ENCODE assay signal across 9 mouse cellular contexts in genomic region chr13:107923129-107924114, GRCm38 (mm10).
A peak's percentile ranks its signal among the peaks of the same experiment; 100 is the strongest.
DNase-seq lines count a peak whose midpoint lies in the region; ATAC-seq lines count a peak whose summit lies in the region.
"Had no signal": no experiment of that assay in that cellular context is flagged by ENCODE, and none has a peak within 500 bp of the region (broad histone marks: within the 10 kb centered on the region; RNA-seq: fewer than 3 reads in every experiment).

No protein-coding gene starts in this region.

- peak; percentile 79 for DNase-seq in heart, embryonic 10.5 days (ENCODE audit: low spot score)
- no peak for DNase-seq in heart, postnatal 25 days (ENCODE audit: low spot score)
- peak; percentile 76 for DNase-seq in NIH3T3 (ENCODE audit: low read depth)
- DNase-seq in embryonic facial prominence, embryonic 10.5 days (ENCODE audit: low spot score) = no peak
- no peak for DNase-seq in testis, postnatal 14 days (ENCODE audit: low spot score)

- H3K9ac ChIP-seq in heart, embryonic 14.5 days (ENCODE audit: low read length) = no peak overlapping the region
- H3K9ac ChIP-seq in neural tube, embryonic 14.5 days (replicated peaks; ENCODE audit: low read depth, low read length) = no peak overlapping the region

- intact Hi-C loops in heart, postnatal 25 days (cut with DNase I) = no loop called here

- H3K27me3 ChIP-seq in heart, embryonic 10.5 days (ENCODE audit: insufficient read depth, poor library complexity, severe bottlenecking) = peaks cover 53% of the 10 kb centered on the region
- H3K27me3 ChIP-seq in embryonic facial prominence, embryonic 10.5 days (replicated peaks; ENCODE audit: low read depth, poor library complexity, severe bottlenecking) = no peaks in the 10 kb centered on the region
- peaks cover 42% of the 10 kb centered on the region for H3K27me3 ChIP-seq in heart, embryonic 14.5 days (ENCODE audit: control insufficient read depth, insufficient read depth, low read length)
- H3K27me3 ChIP-seq in neural tube, embryonic 14.5 days (ENCODE audit: control insufficient read depth, insufficient read depth, low read length) = no peaks in the 10 kb centered on the region

- no peak overlapping the region for H3K4me3 ChIP-seq in heart, embryonic 10.5 days
- H3K4me3 ChIP-seq in embryonic facial prominence, embryonic 10.5 days = no peak overlapping the region
- H3K4me3 ChIP-seq in heart, embryonic 14.5 days (ENCODE audit: control insufficient read depth in 1 of 2, insufficient read depth in 1 of 2, low read depth in 1 of 2, low read length in 2 of 2) = no peak overlapping the region
- H3K4me3 ChIP-seq in neural tube, embryonic 14.5 days (ENCODE audit: low read depth, low read length) = no peak overlapping the region

- 55% methylated on average over 19 of the region's 19 CpGs for WGBS in heart, embryonic 10.5 days
- WGBS in embryonic facial prominence, embryonic 10.5 days = 65% methylated on average over 19 of the region's 19 CpGs
- 37% methylated on average over 19 of the region's 19 CpGs for WGBS in heart, embryonic 14.5 days
- 56% methylated on average over 19 of the region's 19 CpGs for WGBS in neural tube, embryonic 14.5 days

- peak overlapping the region; percentile 10; the same call in 1 of the 2 replicates for H3K27ac ChIP-seq in heart, embryonic 10.5 days
- H3K27ac ChIP-seq in embryonic facial prominence, embryonic 10.5 days (replicated peaks) = peak overlapping the region; percentile 30; the same call in 1 of the 2 replicates
- H3K27ac ChIP-seq in heart, embryonic 14.5 days (replicated peaks in 1 of 2; ENCODE audit: control insufficient read depth in 1 of 2, insufficient read depth in 1 of 2, low read depth in 2 of 2, low read length in 2 of 2) = no peak overlapping the region
- no peak overlapping the region for H3K27ac ChIP-seq in neural tube, embryonic 14.5 days (ENCODE audit: low read depth, low read length)
- H3K27ac ChIP-seq: macrophage had no signal

- 0 out of 2 replicates have a peak, but pooled peaks cover 3% of the 10 kb centered on the region for H3K9me3 ChIP-seq in heart, embryonic 10.5 days
- no peaks in the 10 kb centered on the region for H3K9me3 ChIP-seq in embryonic facial prominence, embryonic 10.5 days
- H3K9me3 ChIP-seq in heart, embryonic 14.5 days (ENCODE audit: control insufficient read depth, low read length) = 0 out of 2 replicates have a peak, but pooled peaks cover 3% of the 10 kb centered on the region
- H3K9me3 ChIP-seq in neural tube, embryonic 14.5 days (ENCODE audit: control insufficient read depth, low read length) = no peaks in the 10 kb centered on the region

- H3K4me1 ChIP-seq in heart, embryonic 10.5 days = peaks cover 13% of the 10 kb centered on the region
- peaks cover 24% of the 10 kb centered on the region for H3K4me1 ChIP-seq in embryonic facial prominence, embryonic 10.5 days
- peaks cover 5 to 11% of the 10 kb centered on the region in 2 experiments; a peak in 3 of 4 replicates for H3K4me1 ChIP-seq in heart, embryonic 14.5 days (ENCODE audit: control insufficient read depth in 2 of 2, insufficient read depth in 2 of 2, low read length in 2 of 2)
- H3K4me1 ChIP-seq in neural tube, embryonic 14.5 days (ENCODE audit: control insufficient read depth, insufficient read depth, low read length) = no peaks in the 10 kb centered on the region

- H3K4me2 ChIP-seq in heart, embryonic 14.5 days (ENCODE audit: low read length) = peak overlapping the region; percentile 38
- H3K4me2 ChIP-seq in neural tube, embryonic 14.5 days (ENCODE audit: low read depth, low read length) = no peak overlapping the region

- no peak for ATAC-seq in heart, embryonic 14.5 days (ENCODE audit: insufficient number of reproducible peaks, insufficient read depth, low FRiP score, low read depth)
- peak; percentile 58 for ATAC-seq in neural tube, embryonic 14.5 days (ENCODE audit: low read depth)
- ATAC-seq in granulocyte monocyte progenitor cell, adult 5-6 weeks (replicated peaks; ENCODE audit: poor library complexity, severe bottlenecking) = no peak

- H3K36me3 ChIP-seq in heart, embryonic 10.5 days = no peaks in the 10 kb centered on the region
- H3K36me3 ChIP-seq in embryonic facial prominence, embryonic 10.5 days (replicated peaks) = no peaks in the 10 kb centered on the region
- no peaks in the 10 kb centered on the region for H3K36me3 ChIP-seq in heart, embryonic 14.5 days (ENCODE audit: control insufficient read depth, insufficient read depth, low read length)
- no peaks in the 10 kb centered on the region for H3K36me3 ChIP-seq in neural tube, embryonic 14.5 days (ENCODE audit: control insufficient read depth, insufficient read depth, low read length)

Comparison
In these comparisons a context has a peak if more than half of its experiments do, and no peak if none do; other contexts are left out.
1. DNase-seq: peak in heart, embryonic 10.5 days (single experiment) and NIH3T3 (single experiment); none in heart, postnatal 25 days (single experiment), embryonic facial prominence, embryonic 10.5 days (single experiment) and testis, postnatal 14 days (single experiment).
2. H3K27ac ChIP-seq: peak in heart, embryonic 10.5 days (single experiment) and embryonic facial prominence, embryonic 10.5 days (single experiment); none in heart, embryonic 14.5 days (0 of 2) and neural tube, embryonic 14.5 days (single experiment).